Mouse (Mus musculus): ENCODE data around the gene Cdk2.

- no peak for TF ChIP-seq POU5F1 (IDR thresholded peaks at IDR 0.05; ENCODE audit: borderline replicate concordance, low read length)
- no peak for TF ChIP-seq CTCF (conservative IDR thresholded peaks at IDR 0.05; ENCODE audit: low read length)
- no peak for TF ChIP-seq NANOG (IDR thresholded peaks at IDR 0.05; ENCODE audit: borderline replicate concordance, low read length)
These were observed 2.4 kb downstream of the Cdk2 start for GRCm38 (mm10) chr10:128702328-128703007.
